Mouse (Mus musculus) forebrain, embryonic 15.5 days (tissue): Measurements from ENCODE around the gene Pip4k2b. TPM values are rescaled to one million over a fixed set of nuclear protein-coding genes. Genes with fewer than 3 reads are reported as not detected.

Experiments
- ATAC-seq: fragments of 200-750 bp; cut with Nextera tagmentation; replicated peaks from 2 replicates; pipeline ENCODE4 v1.8.0; 2017; ENCODE audit warnings: mild to moderate bottlenecking, moderate TSS enrichment, moderate library complexity
- H3K27ac ChIP-seq: fragments of 300-500 bp; sonication (generic); replicated peaks from 2 replicates; pipeline ENCODE4 v1.5.1; 2015; ENCODE audit warnings: mild to moderate bottlenecking, inconsistent platforms
- H3K27me3 ChIP-seq: fragments of 300-500 bp; sonication (generic); 2 replicates; pipeline ENCODE4 v1.6.1; 2015; ENCODE audit warnings: inconsistent platforms
- H3K36me3 ChIP-seq: fragments of 300-500 bp; sonication (generic); 2 replicates; pipeline ENCODE4 v1.6.1; 2015; ENCODE audit warnings: mild to moderate bottlenecking, inconsistent platforms
- H3K4me1 ChIP-seq: fragments of 300-500 bp; sonication (generic); 2 replicates; pipeline ENCODE4 v1.6.1; 2015; ENCODE audit warnings: inconsistent platforms
- H3K4me2 ChIP-seq: fragments of 300-500 bp; sonication (generic); replicated peaks from 2 replicates; pipeline ENCODE4 v1.6.1; 2015; ENCODE audit warnings: mild to moderate bottlenecking, inconsistent platforms
- H3K4me3 ChIP-seq: fragments of 300-500 bp; sonication (generic); 2 replicates; pipeline ENCODE4 v1.5.1; 2015; ENCODE audit warnings: mild to moderate bottlenecking, inconsistent platforms
- H3K9ac ChIP-seq: fragments of 300-500 bp; sonication (generic); replicated peaks from 2 replicates; pipeline ENCODE4 v1.6.1; 2015; ENCODE audit warnings: mild to moderate bottlenecking, inconsistent platforms
- H3K9me3 ChIP-seq: fragments of 300-500 bp; sonication (generic); 2 replicates; pipeline ENCODE4 v1.6.1; 2016; ENCODE audit warnings: inconsistent platforms
- WGBS: fragments of 180-500 bp; shearing (Covaris S2); methylation state at CpG from one replicate; pipeline ENCODE4 v1.1.7; 2015; ENCODE audit warnings: mixed read lengths; 5-methylcytosine and 5-hydroxymethylcytosine counted together
- polyA plus RNA-seq: library from polyadenylated mRNA; unstranded; fragments of >200 nt; fragmentation: Nextera tagmentation; extraction: Ambion mirVana; gene quantifications from 2 replicates; pipeline ENCODE4 v1.2.1, GENCODE M21; 2015

Pip4k2b gene
- polyA plus RNA-seq, 1 experiment from 2014 or later, result 4.8 TPM

- no peak for ATAC-seq
- H3K36me3 ChIP-seq, result peaks cover 31% of the 10 kb centered on the region
- no peak overlapping the region for H3K27ac ChIP-seq
- peaks cover 21% of the 10 kb centered on the region for H3K4me1 ChIP-seq
- no peak overlapping the region for H3K4me3 ChIP-seq
- no peaks in the 10 kb centered on the region for H3K27me3 ChIP-seq
- no peaks in the 10 kb centered on the region for H3K9me3 ChIP-seq
- no peak overlapping the region for H3K9ac ChIP-seq
- H3K4me2 ChIP-seq, result peak overlapping the region; percentile 70; the same call in 1 of the 2 replicates
- 45% methylated on average over 7 of the region's 7 CpGs for WGBS
Observed at GRCm38 (mm10) chr11:97684766-97685165, 59.7 kb downstream of the Pip4k2b start.

- 91% methylated on average over 6 of the region's 6 CpGs for WGBS
- H3K27ac ChIP-seq, result no peak overlapping the region
- H3K27me3 ChIP-seq, result no peaks in the 10 kb centered on the region
- ATAC-seq, result no peak
- peaks cover 21% of the 10 kb centered on the region for H3K4me1 ChIP-seq
- H3K36me3 ChIP-seq, result peaks cover 31% of the 10 kb centered on the region
- H3K9ac ChIP-seq, result no peak overlapping the region
- H3K4me2 ChIP-seq, result no peak overlapping the region
- H3K4me3 ChIP-seq, result no peak overlapping the region
- no peaks in the 10 kb centered on the region for H3K9me3 ChIP-seq
Observed at GRCm38 (mm10) chr11:97684063-97684680, 60.3 kb downstream of the Pip4k2b start.

DNA sequence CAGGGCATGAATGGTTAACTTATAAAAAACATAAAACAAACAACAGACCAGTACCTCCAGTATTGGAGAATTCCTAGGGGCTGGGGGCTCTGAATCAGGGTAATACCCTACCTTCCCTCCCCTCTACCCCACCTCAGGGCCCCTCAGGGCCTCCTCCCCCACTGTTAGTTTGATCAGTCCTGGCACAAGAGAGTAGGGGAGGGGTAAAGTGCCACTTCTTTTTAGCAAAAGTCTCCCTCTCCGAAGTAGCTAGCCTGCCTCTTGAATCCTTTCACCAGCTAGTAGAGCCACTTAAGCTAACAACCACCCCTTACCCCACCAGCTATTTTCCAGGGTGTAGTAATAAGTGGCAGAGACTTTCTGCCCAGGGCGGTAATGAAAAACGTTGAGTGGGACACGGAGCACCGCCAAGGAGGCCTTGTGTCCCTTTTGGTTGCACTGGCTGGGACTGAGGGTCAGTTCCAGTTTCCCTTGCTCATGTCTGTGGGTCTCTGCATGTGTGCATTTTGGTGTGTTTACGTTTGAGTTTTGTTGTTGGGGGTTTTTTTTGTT is 61.9 kb downstream of the Pip4k2b start:
- H3K4me1 ChIP-seq, result peaks cover 30% of the 10 kb centered on the region
- no peaks in the 10 kb centered on the region for H3K9me3 ChIP-seq
- H3K4me3 ChIP-seq, result no peak overlapping the region
- no peak overlapping the region for H3K27ac ChIP-seq
- whole genome bisulfite sequencing, result 74% methylated on average over 6 of the region's 6 CpGs
- no peaks in the 10 kb centered on the region for H3K27me3 ChIP-seq
- H3K9ac ChIP-seq, result no peak overlapping the region
- H3K36me3 ChIP-seq, result peaks cover 27% of the 10 kb centered on the region
- no peak for ATAC-seq
- no peak overlapping the region for H3K4me2 ChIP-seq

DNA sequence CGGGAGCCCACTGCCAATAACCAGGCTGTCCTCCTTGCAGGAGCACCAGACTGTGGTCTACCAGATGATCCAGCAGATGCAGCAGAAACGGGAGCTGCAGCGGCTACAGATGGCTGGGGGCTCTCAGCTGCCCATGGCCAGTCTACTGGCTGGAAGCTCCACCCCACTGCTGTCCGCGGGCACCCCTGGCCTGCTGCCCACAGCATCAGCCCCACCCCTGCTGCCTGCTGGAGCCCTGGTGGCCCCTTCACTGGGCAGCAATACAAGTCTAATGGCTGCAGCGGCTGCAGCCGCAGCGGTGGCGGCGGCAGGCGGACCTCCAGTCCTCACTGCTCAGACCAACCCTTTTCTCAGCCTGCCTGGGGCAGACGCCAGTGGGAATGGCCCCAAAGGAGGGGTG is 64.1 kb downstream of the Pip4k2b start:
- H3K4me2 ChIP-seq, result no peak overlapping the region
- 56% methylated on average over 12 of the region's 12 CpGs for WGBS
- no peaks in the 10 kb centered on the region for H3K9me3 ChIP-seq
- no peak overlapping the region for H3K4me3 ChIP-seq
- H3K4me1 ChIP-seq, result peaks cover 31% of the 10 kb centered on the region
- 0 out of 2 replicates have a peak overlapping the region, but pooled peaks have one; percentile 8 for H3K27ac ChIP-seq
- H3K36me3 ChIP-seq, result peaks cover 38% of the 10 kb centered on the region
- ATAC-seq, result no peak
- no peak overlapping the region for H3K9ac ChIP-seq
- H3K27me3 ChIP-seq, result no peaks in the 10 kb centered on the region

GRCm38 (mm10) chr11:97678301-97678700 is 66.2 kb downstream of the Pip4k2b start:
- WGBS, result 55% methylated on average over 13 of the region's 15 CpGs
- no peaks in the 10 kb centered on the region for H3K27me3 ChIP-seq
- H3K4me2 ChIP-seq, result no peak overlapping the region
- no peak overlapping the region for H3K4me3 ChIP-seq
- peaks cover 26% of the 10 kb centered on the region for H3K4me1 ChIP-seq
- peaks cover 54% of the 10 kb centered on the region for H3K36me3 ChIP-seq
- H3K27ac ChIP-seq, result no peak overlapping the region
- H3K9ac ChIP-seq, result no peak overlapping the region
- H3K9me3 ChIP-seq, result no peaks in the 10 kb centered on the region
- ATAC-seq, result peak; percentile 45

DNA sequence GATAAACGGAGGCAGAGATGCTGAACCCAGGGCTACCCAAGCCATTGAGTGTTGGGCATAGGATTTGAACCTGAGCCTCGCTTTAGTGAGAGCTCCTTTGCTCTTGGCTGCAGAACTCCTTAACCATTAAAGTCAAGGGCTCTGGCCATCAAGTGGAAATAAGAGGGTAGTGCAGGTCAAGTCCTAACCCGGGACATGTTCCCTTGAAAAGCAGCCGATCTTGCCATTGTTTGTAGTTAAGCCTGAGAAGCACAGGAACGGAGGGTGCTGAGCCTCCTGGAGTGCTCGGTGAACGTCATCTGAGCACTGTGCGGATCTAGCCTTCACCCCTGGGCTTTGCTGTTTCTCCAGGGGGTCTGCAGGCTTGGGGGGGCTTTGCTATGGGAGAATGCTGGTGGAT is 66.7 kb downstream of the Pip4k2b start:
- H3K36me3 ChIP-seq, result peaks cover 55% of the 10 kb centered on the region
- 30% methylated on average over 8 of the region's 8 CpGs for WGBS
- peak overlapping the region; percentile 48; the same call in 1 of the 2 replicates for H3K27ac ChIP-seq
- no peaks in the 10 kb centered on the region for H3K27me3 ChIP-seq
- ATAC-seq, result no peak
- no peak overlapping the region for H3K4me3 ChIP-seq
- no peak overlapping the region for H3K4me2 ChIP-seq
- H3K9ac ChIP-seq, result no peak overlapping the region
- peaks cover 26% of the 10 kb centered on the region for H3K4me1 ChIP-seq
- no peaks in the 10 kb centered on the region for H3K9me3 ChIP-seq

DNA sequence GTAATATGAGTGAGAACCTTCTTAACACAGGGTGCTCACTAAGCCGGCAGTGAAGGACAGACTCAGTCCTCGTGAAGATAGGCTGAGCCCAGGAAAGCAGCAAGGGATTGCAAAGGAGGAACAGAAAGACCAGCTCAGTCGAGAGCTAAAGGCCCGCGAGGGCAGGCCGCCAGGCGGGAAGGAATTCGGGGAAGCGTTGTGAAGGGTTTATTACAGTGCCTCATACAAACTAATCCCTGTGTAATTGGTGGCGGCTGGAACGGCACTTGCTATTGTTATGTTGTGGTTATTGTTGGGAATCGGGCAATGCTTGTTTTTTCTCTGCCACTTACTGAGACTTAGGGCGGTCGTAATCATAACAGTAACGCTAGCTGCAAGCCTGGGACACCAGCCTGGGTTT is 67.1 kb downstream of the Pip4k2b start:
- H3K27ac ChIP-seq, result peak overlapping the region; percentile 48
- no peak overlapping the region for H3K4me2 ChIP-seq

DNA sequence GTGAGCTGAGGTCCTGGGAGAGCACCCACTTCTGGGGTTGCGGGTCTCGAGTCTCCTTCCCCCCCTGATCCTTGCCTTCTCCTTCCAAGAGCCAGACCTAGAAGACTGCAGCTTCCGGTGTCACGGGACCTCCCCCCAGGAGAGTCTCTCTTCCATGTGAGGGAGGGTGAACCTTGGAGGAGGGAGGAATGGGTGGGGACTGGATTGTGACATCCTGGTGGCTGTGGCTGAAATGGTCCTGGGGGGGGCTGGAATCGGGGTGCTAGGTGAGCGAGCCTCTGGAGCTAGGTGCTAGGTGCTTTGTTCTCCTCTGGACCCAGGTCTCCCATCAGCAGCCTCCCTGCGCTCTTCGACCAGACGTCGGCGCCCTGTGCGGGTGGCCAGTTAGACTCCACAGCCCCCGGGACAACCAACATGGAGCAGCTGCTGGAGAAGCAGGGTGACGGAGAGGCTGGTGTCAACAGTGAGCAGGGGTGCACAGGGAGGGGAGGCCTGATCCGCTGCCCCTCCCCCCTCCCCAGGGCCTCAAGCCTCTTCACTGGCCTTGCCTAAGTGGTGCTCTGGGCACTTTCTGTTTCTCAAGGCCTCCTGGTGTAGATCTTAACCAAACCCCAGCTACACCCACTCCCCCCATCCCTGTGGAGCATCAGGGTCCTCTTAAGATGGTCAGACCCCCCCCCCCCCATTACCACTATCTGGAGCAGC is 68.3 kb downstream of the Pip4k2b start:
- Histone ChIP-seq H3K27ac (no peak overlapping the region), H3K27me3 (no peaks in the 10 kb centered on the region), H3K9ac (no peak overlapping the region), H3K36me3 (peaks cover 65% of the 10 kb centered on the region), H3K9me3 (no peaks in the 10 kb centered on the region), H3K4me2 (no peak overlapping the region), H3K4me1 (peaks cover 26% of the 10 kb centered on the region), H3K4me3 (no peak overlapping the region)
- 77% methylated on average over 15 of the region's 15 CpGs for WGBS
- ATAC-seq, result no peak

More for the DNA sequence above, 67.1 kb downstream of the Pip4k2b start:
- no peak for ATAC-seq
- 14% methylated on average over 15 of the region's 15 CpGs for WGBS
- Histone ChIP-seq H3K9me3 (no peaks in the 10 kb centered on the region), H3K27me3 (no peaks in the 10 kb centered on the region), H3K4me3 (no peak overlapping the region), H3K4me1 (peaks cover 26% of the 10 kb centered on the region), H3K36me3 (peaks cover 60% of the 10 kb centered on the region), H3K9ac (no peak overlapping the region; the same call in 1 of the 2 replicates)

- H3K9ac ChIP-seq, result no peak overlapping the region
- 76% methylated on average over 11 of the region's 11 CpGs for WGBS
- no peak overlapping the region for H3K4me3 ChIP-seq
- H3K27me3 ChIP-seq, result no peaks in the 10 kb centered on the region
- H3K4me1 ChIP-seq, result peaks cover 39% of the 10 kb centered on the region
- H3K9me3 ChIP-seq, result no peaks in the 10 kb centered on the region
- H3K27ac ChIP-seq, result no peak overlapping the region
- H3K36me3 ChIP-seq, result peaks cover 54% of the 10 kb centered on the region
- H3K4me2 ChIP-seq, result no peak overlapping the region
- ATAC-seq, result no peak
Observed at GRCm38 (mm10) chr11:97673148-97673547, 71.4 kb downstream of the Pip4k2b start.

DNA sequence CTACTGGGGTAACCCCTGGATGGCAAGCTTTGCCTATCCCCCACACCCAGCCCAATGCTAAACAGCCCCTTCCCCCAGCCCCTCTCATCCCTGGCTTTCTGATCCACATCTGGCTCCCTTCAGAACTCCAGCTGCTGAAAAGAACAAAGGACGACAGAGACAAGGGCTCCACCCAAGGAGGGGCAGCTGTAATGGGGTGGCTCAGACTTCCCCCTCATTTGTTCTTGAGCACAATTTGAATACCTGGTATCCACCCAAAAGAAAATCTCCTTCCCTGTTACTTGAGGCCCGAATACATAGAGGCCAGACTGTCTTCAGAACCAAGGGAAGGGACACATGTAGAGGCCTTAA is 73.4 kb downstream of the Pip4k2b start:
- ATAC-seq, result no peak
- no peak overlapping the region for H3K9ac ChIP-seq
- H3K36me3 ChIP-seq, result peaks cover 59% of the 10 kb centered on the region
- no peaks in the 10 kb centered on the region for H3K9me3 ChIP-seq
- no peak overlapping the region for H3K4me2 ChIP-seq
- no peaks in the 10 kb centered on the region for H3K27me3 ChIP-seq
- WGBS, result 47% methylated on average over 2 of the region's 2 CpGs
- 0 out of 2 replicates have a peak overlapping the region, but pooled peaks have one; percentile 31 for H3K27ac ChIP-seq
- no peak overlapping the region for H3K4me3 ChIP-seq
- peaks cover 24% of the 10 kb centered on the region for H3K4me1 ChIP-seq

DNA sequence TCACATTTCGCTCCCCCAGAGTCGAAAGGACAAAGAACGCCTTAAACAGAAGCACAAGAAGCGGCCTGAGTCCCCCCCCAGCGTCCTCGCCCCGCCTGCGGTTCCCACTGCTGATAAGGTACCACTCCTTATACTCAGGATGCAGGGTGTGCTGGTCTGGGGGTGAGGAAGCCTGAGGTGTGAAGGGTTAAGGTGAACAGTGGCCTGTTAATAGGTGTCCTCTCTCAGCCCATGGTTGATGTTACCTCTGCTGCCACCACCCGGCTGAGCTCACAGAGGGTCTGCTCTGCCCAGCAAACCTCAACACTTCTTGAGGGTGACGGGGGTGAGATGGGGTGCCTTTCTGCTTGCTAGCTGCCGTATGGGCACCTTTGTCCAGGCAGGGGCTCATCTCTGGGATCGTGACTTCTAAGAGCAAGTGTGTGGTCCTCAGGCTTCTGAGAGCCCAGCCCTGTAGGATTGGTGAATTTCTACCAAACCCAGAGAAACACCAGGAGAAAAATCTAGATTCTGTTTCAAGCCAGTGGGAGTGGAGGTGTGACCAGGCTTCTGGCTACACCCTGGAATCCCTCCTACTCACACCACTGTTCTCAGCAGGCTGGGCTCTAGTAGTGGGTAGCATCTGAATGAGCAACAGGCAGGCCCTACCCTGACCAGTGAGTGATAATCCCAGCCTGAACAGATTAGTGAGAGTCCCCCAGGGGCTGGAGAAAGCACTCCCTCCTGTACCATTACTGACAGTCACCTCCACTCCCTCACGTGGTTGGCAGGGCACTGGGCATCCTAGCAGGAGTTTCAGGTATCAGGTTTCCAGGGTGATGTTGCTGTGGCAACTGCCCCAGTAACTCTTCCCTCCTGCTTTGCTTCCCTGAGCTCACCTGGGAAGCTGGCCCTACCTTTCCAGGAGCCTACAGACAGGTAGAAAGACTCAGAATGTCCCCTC is 74.0 kb downstream of the Pip4k2b start:
- Histone ChIP-seq H3K9me3 (no peaks in the 10 kb centered on the region), H3K9ac (no peak overlapping the region), H3K27ac (no peak overlapping the region), H3K4me1 (peaks cover 25% of the 10 kb centered on the region), H3K27me3 (no peaks in the 10 kb centered on the region), H3K4me2 (no peak overlapping the region), H3K4me3 (no peak overlapping the region), H3K36me3 (peaks cover 62% of the 10 kb centered on the region)
- no peak for ATAC-seq
- WGBS, result 63% methylated on average over 13 of the region's 13 CpGs

GRCm38 (mm10) chr11:97669829-97670228 is 74.7 kb downstream of the Pip4k2b start:
- Histone ChIP-seq H3K4me2 (no peak overlapping the region), H3K27ac (peak overlapping the region; percentile 60), H3K4me1 (peaks cover 32% of the 10 kb centered on the region), H3K4me3 (no peak overlapping the region), H3K9me3 (no peaks in the 10 kb centered on the region), H3K9ac (no peak overlapping the region), H3K27me3 (no peaks in the 10 kb centered on the region), H3K36me3 (peaks cover 59% of the 10 kb centered on the region)
- 20% methylated on average over 6 of the region's 6 CpGs for WGBS
- no peak for ATAC-seq
